Mouse (Mus musculus): ENCODE results near the gene Slc4a2.
"Not testable (repeated sequence)": the region's sequence is repeated elsewhere in the genome, so short reads cannot be mapped to it uniquely, and the experiment has no call there.

The Slc4a2 gene

GRCm38 (mm10) chr5:24394165-24394894, 29.3 kb upstream of the Slc4a2 start:
- DNase-seq, result peak; percentile 96 to 98

- not testable (repeated sequence) for DNase-seq
Measured at GRCm38 (mm10) chr5:24396254-24396653, 27.4 kb upstream of the Slc4a2 start.

GRCm38 (mm10) chr5:24399686-24400085, 24.0 kb upstream of the Slc4a2 start:
- DNase-seq, result no peak

GRCm38 (mm10) chr5:24400362-24400761, 23.3 kb upstream of the Slc4a2 start:
- no peak for DNase-seq

- DNase-seq, result no peak
Measured at GRCm38 (mm10) chr5:24400911-24401605, 22.6 kb upstream of the Slc4a2 start.

GRCm38 (mm10) chr5:24401969-24402368, 21.7 kb upstream of the Slc4a2 start:
- no peak for DNase-seq

- DNase-seq, result no peak
Measured at GRCm38 (mm10) chr5:24404594-24405360, 18.9 kb upstream of the Slc4a2 start.

GRCm38 (mm10) chr5:24405389-24405876, 18.2 kb upstream of the Slc4a2 start:
- no peak for DNase-seq

- DNase-seq, result no peak
Measured at GRCm38 (mm10) chr5:24408651-24409050, 15.0 kb upstream of the Slc4a2 start.

GRCm38 (mm10) chr5:24409466-24409865, 14.2 kb upstream of the Slc4a2 start:
- no peak for DNase-seq

- no peak for DNase-seq
Measured at GRCm38 (mm10) chr5:24412063-24412462, 11.6 kb upstream of the Slc4a2 start.

GRCm38 (mm10) chr5:24413042-24413693, 10.5 kb upstream of the Slc4a2 start, which contains the start of gene Asic3:
TSS of gene Asic3 (plus strand) at chr5:24413392.
- DNase-seq, result no peak

GRCm38 (mm10) chr5:24413938-24414337, 9.7 kb upstream of the Slc4a2 start:
- no peak for DNase-seq

- peak; percentile 56 to 67 for DNase-seq
Measured at GRCm38 (mm10) chr5:24416222-24416736, 7.4 kb upstream of the Slc4a2 start.

GRCm38 (mm10) chr5:24417587-24417986, 6.0 kb upstream of the Slc4a2 start:
- no peak for DNase-seq

- DNase-seq, result no peak
Measured at GRCm38 (mm10) chr5:24420381-24420780, 3.3 kb upstream of the Slc4a2 start.

GRCm38 (mm10) chr5:24424004-24424781, 556 bp downstream of the Slc4a2 start:
- no peak for DNase-seq

- peak; percentile 82 to 88 for DNase-seq
Measured at GRCm38 (mm10) chr5:24424861-24425411, 1.3 kb downstream of the Slc4a2 start.

- DNase-seq, result peak in 1 of 2 experiments; percentile 64
Measured at GRCm38 (mm10) chr5:24425421-24426036, 1.9 kb downstream of the Slc4a2 start.

- peak in 1 of 2 experiments; percentile 15 for DNase-seq
Measured at GRCm38 (mm10) chr5:24426037-24426432, 2.4 kb downstream of the Slc4a2 start.
